Mouse (Mus musculus): ENCODE results near the gene Flii.

- TF ChIP-seq POLR2A (IDR thresholded peaks at IDR 0.05; ENCODE audit: extremely low read depth, insufficient read depth, low read length) (no peak), CTCF (IDR thresholded peaks at IDR 0.05; ENCODE audit: extremely low read depth, insufficient read depth, low read length) (no peak)
Measured at GRCm38 (mm10) chr11:60772161-60772560, 45.1 kb upstream of the Flii start.
